Mouse (Mus musculus) CH12.LX (cell line): ENCODE results near the gene Gipc2. TPM values are rescaled to one million over a fixed set of nuclear protein-coding genes. Genes with fewer than 3 reads are reported as not detected.

Experiments used
- DNase-seq: peaks from one replicate; pipeline ENCODE4 v3.0.0-alpha.2; 2013; ENCODE audit errors: extremely low read depth
- H3K27ac ChIP-seq: 2 replicates; pipeline ENCODE4 v1.5.1; 2012; ENCODE audit warnings: low read depth, mild to moderate bottlenecking, control low read depth, moderate library complexity; ENCODE audit not compliant: insufficient read depth
- H3K27me3 ChIP-seq: replicated peaks from 2 replicates; pipeline ENCODE3; 2012; ENCODE audit warnings: inconsistent platforms
- H3K36me3 ChIP-seq, 2 experiments: replicated peaks in 1 of 2; 2 replicates each; pipeline versions ENCODE3 to v1.6.1; 2012; ENCODE audit warnings: inconsistent platforms in 1 of 2, low read length in 1 of 2, mild to moderate bottlenecking in 1 of 2, mixed read lengths in 1 of 2, moderate library complexity in 1 of 2; ENCODE audit not compliant: control insufficient read depth in 1 of 2, insufficient read depth in 1 of 2
- H3K4me1 ChIP-seq, 2 experiments: 2 replicates each; pipeline ENCODE4 v1.6.1; 2012; ENCODE audit warnings: inconsistent platforms in 1 of 2, moderate library complexity in 1 of 2; ENCODE audit not compliant: insufficient read depth in 2 of 2, control insufficient read depth in 1 of 2
- H3K4me2 ChIP-seq: 2 replicates; pipeline ENCODE4 v1.6.1; 2012; ENCODE audit warnings: low read depth, mild to moderate bottlenecking, control low read depth; ENCODE audit not compliant: poor library complexity, insufficient read depth, severe bottlenecking
- H3K4me3 ChIP-seq, 3 experiments: fragments of 150-350 bp in 1 of 3; sonication (generic) in 1 of 3; replicated peaks in 1 of 3; 2 replicates each; pipeline versions ENCODE3 to v1.5.1; 2011 to 2012; ENCODE audit warnings: low read depth in 2 of 3, low read length in 2 of 3, mild to moderate bottlenecking in 2 of 3, moderate library complexity in 2 of 3, control low read depth in 1 of 3, improper control_type of control experiment in 1 of 3, inconsistent platforms in 1 of 3, mixed read lengths in 1 of 3; ENCODE audit not compliant: poor library complexity in 1 of 3
- H3K79me2 ChIP-seq: replicated peaks from 2 replicates; pipeline ENCODE4 v1.6.1; 2012; ENCODE audit warnings: mild to moderate bottlenecking, moderate library complexity; ENCODE audit not compliant: control insufficient read depth, poor library complexity, insufficient read depth, severe bottlenecking; ENCODE audit errors: extremely low read depth
- H3K9ac ChIP-seq: 2 replicates; pipeline ENCODE4 v1.6.1; 2012; ENCODE audit warnings: low read depth, mild to moderate bottlenecking, control low read depth, moderate library complexity; ENCODE audit not compliant: insufficient read depth
- H3K9me3 ChIP-seq: replicated peaks from 2 replicates; pipeline ENCODE3; 2012; ENCODE audit warnings: low read length, inconsistent platforms, mixed read lengths
- BHLHE40 ChIP-seq: IDR thresholded peaks from 2 replicates; pipeline ENCODE4 v1.6.1; 2011; ENCODE audit warnings: mild to moderate bottlenecking, low read depth, low read length, improper control_type of control experiment
- E2F4 ChIP-seq: IDR thresholded peaks from 2 replicates; pipeline ENCODE4 v1.6.1; 2011; ENCODE audit warnings: low read depth, low read length, improper control_type of control experiment; ENCODE audit not compliant: insufficient replicate concordance
- ELF1 ChIP-seq: IDR thresholded peaks from 2 replicates; pipeline ENCODE4 v1.6.1; 2014; ENCODE audit warnings: low read depth, mild to moderate bottlenecking, inconsistent platforms, low read length, improper control_type of control experiment
- JUND ChIP-seq: conservative IDR thresholded peaks from 2 replicates; pipeline ENCODE4 v1.6.1; 2011; ENCODE audit warnings: low read depth, low read length, improper control_type of control experiment
- KAT2A ChIP-seq: IDR thresholded peaks from 2 replicates; pipeline ENCODE4 v1.6.1; 2012; ENCODE audit warnings: low read length, improper control_type of control experiment, inconsistent platforms; ENCODE audit not compliant: insufficient replicate concordance
- NRF1 ChIP-seq: IDR thresholded peaks from 2 replicates; pipeline ENCODE4 v1.6.1; 2014; ENCODE audit warnings: low read depth, mild to moderate bottlenecking, inconsistent platforms, low read length, improper control_type of control experiment, moderate library complexity
- RCOR1 ChIP-seq: conservative IDR thresholded peaks from 2 replicates; pipeline ENCODE4 v1.6.1; 2012; ENCODE audit warnings: low read depth, mild to moderate bottlenecking, inconsistent platforms, low read length, improper control_type of control experiment
- SMC3 ChIP-seq: IDR thresholded peaks from 2 replicates; pipeline ENCODE4 v1.6.1; 2011; ENCODE audit warnings: low read depth, low read length, improper control_type of control experiment
- TCF12 ChIP-seq: IDR thresholded peaks from 2 replicates; pipeline ENCODE4 v1.6.1; 2014; ENCODE audit warnings: low read depth, mild to moderate bottlenecking, inconsistent platforms, low read length, improper control_type of control experiment
- UBTF ChIP-seq: IDR thresholded peaks from 2 replicates; pipeline ENCODE4 v1.6.1; 2012; ENCODE audit warnings: low read depth, mild to moderate bottlenecking, inconsistent platforms, low read length, improper control_type of control experiment, moderate library complexity
- USF2 ChIP-seq: conservative IDR thresholded peaks from 2 replicates; pipeline ENCODE4 v1.6.1; 2011; ENCODE audit warnings: low read depth, low read length, improper control_type of control experiment
- ZMIZ1 ChIP-seq: IDR thresholded peaks from 2 replicates; pipeline ENCODE4 v1.6.1; 2012; ENCODE audit warnings: low read depth, mild to moderate bottlenecking, inconsistent platforms, low read length, improper control_type of control experiment
- dilution Hi-C: fragments of 300-500 bp; cut with MboI; formaldehyde crosslinking; loops from 2 replicates; pipeline ENCODE4 v1.14.3; 2020; ENCODE audit warnings: low sequenced_read_pairs; ENCODE audit not compliant: extremely low pct_unique_long_range_greater_than_20kb, extremely low pct_ligation_motif_present
- in situ Hi-C: fragments of 300-500 bp; cut with MboI; formaldehyde crosslinking; loops from 3 replicates; pipeline ENCODE4 v1.14.3; 2019; ENCODE audit warnings: low sequenced_read_pairs, low pct_ligation_motif_present, low pct_unique_long_range_greater_than_20kb, mixed read lengths
- polyA plus RNA-seq: library from polyadenylated mRNA; unstranded; fragments of >175 nt; gene quantifications from 2 replicates; pipeline ENCODE4 v1.2.1, GENCODE M21; 2012; ENCODE audit warnings: low read depth; ENCODE audit not compliant: insufficient read length
- total RNA-seq, 2 experiments: library from RNA; depleted of rRNA; stranded (reverse); fragments of 300-350 nt in 1 of 2; fragments of >200 nt in 1 of 2; gene quantifications; 2 replicates each; pipeline ENCODE4 v1.2.3; 2012 to 2014

Gene Gipc2
- total and polyA plus RNA-seq, 3 experiments, result 0.24 to 1.2 (median 0.38) TPM

- H3K4me2 ChIP-seq, result peak overlapping the region; percentile 68
- TF ChIP-seq RCOR1 (no peak), ZMIZ1 (no peak), KAT2A (no peak), SMC3 (no peak), E2F4 (no peak), TCF12 (no peak)
- H3K4me3 ChIP-seq, result peak overlapping the region in 1 of 3 experiments; percentile 17
- in situ Hi-C loops, result loop anchor here (25.0 kb wide), 1 partner anchor 630 kb away; no protein-coding TSS in a partner anchor
- no peak overlapping the region for H3K27ac ChIP-seq
- H3K9ac ChIP-seq, result no peak overlapping the region
- DNase-seq, result no peak
- H3K4me1 ChIP-seq, result peaks cover 7 to 15% of the 10 kb centered on the region in 2 experiments
- dilution Hi-C loops, result no loop called here
- H3K27me3 ChIP-seq, result no peaks in the 10 kb centered on the region
- peaks cover 0 to 4% of the 10 kb centered on the region in 2 experiments for H3K36me3 ChIP-seq
- no peaks in the 10 kb centered on the region for H3K79me2 ChIP-seq
- peaks cover 10% of the 10 kb centered on the region for H3K9me3 ChIP-seq
These were observed 58.7 kb downstream of the Gipc2 start for GRCm38 (mm10) chr3:152107149-152108002.

GRCm38 (mm10) chr3:152106225-152107148 is 59.5 kb downstream of the Gipc2 start:
- dilution Hi-C loops, result no loop called here
- Histone ChIP-seq H3K4me2 (peak overlapping the region; percentile 68), H3K9me3 (peaks cover 11% of the 10 kb centered on the region), H3K4me3 (no peak overlapping the region), H3K4me1 (peaks cover 4 to 14% of the 10 kb centered on the region in 2 experiments), H3K27me3 (no peaks in the 10 kb centered on the region), H3K79me2 (no peaks in the 10 kb centered on the region)
- no peak for DNase-seq
- TF ChIP-seq ELF1 (no peak), UBTF (no peak), KAT2A (no peak), USF2 (no peak), NRF1 (no peak), JUND (no peak), BHLHE40 (no peak)
- TF ChIP-seq, all 38 proteins: peak for 0
- Histone ChIP-seq H3K27ac (no peak overlapping the region), H3K36me3 (peaks cover 0 to 4% of the 10 kb centered on the region in 2 experiments), H3K9ac (no peak overlapping the region)
- in situ Hi-C loops, result loop anchor here (25.0 kb wide), 1 partner anchor 631 kb away; no protein-coding TSS in a partner anchor
